Mouse (Mus musculus): ENCODE data around the gene Abi1. TPM values are rescaled to one million over a fixed set of nuclear protein-coding genes. Genes with fewer than 3 reads are reported as not detected.

Abi1 gene
- 49.9 and 50.8 TPM in 2 replicates for polyA plus RNA-seq (2014; fragmentation: Nextera tagmentation; extraction: Ambion mirVana)

GRCm38 (mm10) chr2:23040001-23040646 is at the start of gene Abi1:
Gene Abi1 (minus strand): TSS chr2:23040241.
- Histone ChIP-seq H3K4me1 (ENCODE audit: control insufficient read depth, insufficient read depth, low read length) (peaks cover 8% of the 10 kb centered on the region; the same call in 1 of the 2 replicates), H3K4me3 (ENCODE audit: low read depth, low read length) (peak within 1 kb of the TSS; percentile 96), H3K9me3 (ENCODE audit: control insufficient read depth, low read length) (no peaks in the 10 kb centered on the region), H3K27me3 (replicated peaks; ENCODE audit: control insufficient read depth, insufficient read depth, low read length) (no peaks in the 10 kb centered on the region), H3K4me2 (ENCODE audit: low read depth, low read length) (peak within 1 kb of the TSS; percentile 75), H3K36me3 (ENCODE audit: control insufficient read depth, insufficient read depth, low read length) (no peaks in the 10 kb centered on the region), H3K9ac (ENCODE audit: low read depth, low read length) (peak within 1 kb of the TSS; percentile 96), H3K27ac (replicated peaks; ENCODE audit: low read depth, low read length) (peak within 1 kb of the TSS; percentile 98)
- DNase-seq (ENCODE audit: low spot score) (peak; percentile 99), ATAC-seq (ENCODE audit: low read depth) (peak; percentile 97)
- 2% methylated on average over 19 of the region's 24 CpGs for WGBS

- no peaks in the 10 kb centered on the region for H3K27me3 ChIP-seq (replicated peaks; ENCODE audit: control insufficient read depth, insufficient read depth, low read length)
- ATAC-seq (ENCODE audit: low read depth) = no peak
- H3K36me3 ChIP-seq (ENCODE audit: control insufficient read depth, insufficient read depth, low read length) = peaks cover 57% of the 10 kb centered on the region
- H3K9me3 ChIP-seq (ENCODE audit: control insufficient read depth, low read length) = no peaks in the 10 kb centered on the region
- DNase-seq (ENCODE audit: low spot score) = no peak
- no peak overlapping the region for H3K9ac ChIP-seq (ENCODE audit: low read depth, low read length)
- H3K4me1 ChIP-seq (ENCODE audit: control insufficient read depth, insufficient read depth, low read length) = no peaks in the 10 kb centered on the region
- no peak overlapping the region for H3K4me2 ChIP-seq (ENCODE audit: low read depth, low read length)
- no peak overlapping the region for H3K4me3 ChIP-seq (ENCODE audit: low read depth, low read length)
- H3K27ac ChIP-seq (replicated peaks; ENCODE audit: low read depth, low read length) = no peak overlapping the region
- WGBS = 94% methylated on average over 8 of the region's 8 CpGs
These were observed 44.5 kb upstream of the Abi1 start for GRCm38 (mm10) chr2:23084540-23084939.

- H3K27me3 ChIP-seq (replicated peaks; ENCODE audit: control insufficient read depth, insufficient read depth, low read length) = no peaks in the 10 kb centered on the region
- no peak overlapping the region for H3K27ac ChIP-seq (replicated peaks; ENCODE audit: low read depth, low read length)
- no peaks in the 10 kb centered on the region for H3K4me1 ChIP-seq (ENCODE audit: control insufficient read depth, insufficient read depth, low read length)
- H3K4me3 ChIP-seq (ENCODE audit: low read depth, low read length) = no peak overlapping the region
- H3K4me2 ChIP-seq (ENCODE audit: low read depth, low read length) = no peak overlapping the region
- DNase-seq (ENCODE audit: low spot score) (no peak), ATAC-seq (ENCODE audit: low read depth) (no peak)
- no peak overlapping the region for H3K9ac ChIP-seq (ENCODE audit: low read depth, low read length)
- H3K9me3 ChIP-seq (ENCODE audit: control insufficient read depth, low read length) = 0 out of 2 replicates have a peak, but pooled peaks cover 4% of the 10 kb centered on the region
- H3K36me3 ChIP-seq (ENCODE audit: control insufficient read depth, insufficient read depth, low read length) = peaks cover 69% of the 10 kb centered on the region
- WGBS = 100% methylated on average over 2 of the region's 2 CpGs
These were observed 38.5 kb upstream of the Abi1 start for GRCm38 (mm10) chr2:23078588-23078987.

- no peak overlapping the region for H3K9ac ChIP-seq (ENCODE audit: low read depth, low read length)
- 0 out of 2 replicates have a peak, but pooled peaks cover 4% of the 10 kb centered on the region for H3K9me3 ChIP-seq (ENCODE audit: control insufficient read depth, low read length)
- H3K27me3 ChIP-seq (replicated peaks; ENCODE audit: control insufficient read depth, insufficient read depth, low read length) = no peaks in the 10 kb centered on the region
- H3K36me3 ChIP-seq (ENCODE audit: control insufficient read depth, insufficient read depth, low read length) = peaks cover 64% of the 10 kb centered on the region
- no peak overlapping the region for H3K4me2 ChIP-seq (ENCODE audit: low read depth, low read length)
- 87% methylated on average over 5 of the region's 5 CpGs for WGBS
- no peak for ATAC-seq (ENCODE audit: low read depth)
- no peaks in the 10 kb centered on the region for H3K4me1 ChIP-seq (ENCODE audit: control insufficient read depth, insufficient read depth, low read length)
- no peak overlapping the region for H3K27ac ChIP-seq (replicated peaks; ENCODE audit: low read depth, low read length)
- no peak for DNase-seq (ENCODE audit: low spot score)
- no peak overlapping the region for H3K4me3 ChIP-seq (ENCODE audit: low read depth, low read length)
These were observed 37.7 kb upstream of the Abi1 start for GRCm38 (mm10) chr2:23077693-23078092.

- Histone ChIP-seq H3K4me2 (ENCODE audit: low read depth, low read length) (no peak overlapping the region), H3K4me1 (ENCODE audit: control insufficient read depth, insufficient read depth, low read length) (no peaks in the 10 kb centered on the region), H3K27ac (replicated peaks; ENCODE audit: low read depth, low read length) (no peak overlapping the region), H3K27me3 (replicated peaks; ENCODE audit: control insufficient read depth, insufficient read depth, low read length) (no peaks in the 10 kb centered on the region), H3K9me3 (ENCODE audit: control insufficient read depth, low read length) (0 out of 2 replicates have a peak, but pooled peaks cover 4% of the 10 kb centered on the region), H3K9ac (ENCODE audit: low read depth, low read length) (no peak overlapping the region), H3K36me3 (ENCODE audit: control insufficient read depth, insufficient read depth, low read length) (peaks cover 57% of the 10 kb centered on the region), H3K4me3 (ENCODE audit: low read depth, low read length) (no peak overlapping the region)
- DNase-seq (ENCODE audit: low spot score) = no peak
- no peak for ATAC-seq (ENCODE audit: low read depth)
These were observed 36.7 kb upstream of the Abi1 start for GRCm38 (mm10) chr2:23076783-23077182.

GRCm38 (mm10) chr2:23075846-23076245 is 35.8 kb upstream of the Abi1 start:
- ATAC-seq (ENCODE audit: low read depth) (no peak), DNase-seq (ENCODE audit: low spot score) (no peak)
- Histone ChIP-seq H3K27ac (replicated peaks; ENCODE audit: low read depth, low read length) (no peak overlapping the region), H3K4me3 (ENCODE audit: low read depth, low read length) (no peak overlapping the region), H3K27me3 (replicated peaks; ENCODE audit: control insufficient read depth, insufficient read depth, low read length) (no peaks in the 10 kb centered on the region), H3K4me1 (ENCODE audit: control insufficient read depth, insufficient read depth, low read length) (no peaks in the 10 kb centered on the region), H3K4me2 (ENCODE audit: low read depth, low read length) (no peak overlapping the region), H3K9ac (ENCODE audit: low read depth, low read length) (no peak overlapping the region), H3K36me3 (ENCODE audit: control insufficient read depth, insufficient read depth, low read length) (peaks cover 52% of the 10 kb centered on the region), H3K9me3 (ENCODE audit: control insufficient read depth, low read length) (0 out of 2 replicates have a peak, but pooled peaks cover 4% of the 10 kb centered on the region)

- Histone ChIP-seq H3K27ac (replicated peaks; ENCODE audit: low read depth, low read length) (no peak overlapping the region), H3K9me3 (ENCODE audit: control insufficient read depth, low read length) (no peaks in the 10 kb centered on the region), H3K9ac (ENCODE audit: low read depth, low read length) (no peak overlapping the region), H3K4me2 (ENCODE audit: low read depth, low read length) (no peak overlapping the region), H3K36me3 (ENCODE audit: control insufficient read depth, insufficient read depth, low read length) (peaks cover 14% of the 10 kb centered on the region), H3K27me3 (replicated peaks; ENCODE audit: control insufficient read depth, insufficient read depth, low read length) (no peaks in the 10 kb centered on the region), H3K4me3 (ENCODE audit: low read depth, low read length) (no peak overlapping the region), H3K4me1 (ENCODE audit: control insufficient read depth, insufficient read depth, low read length) (no peaks in the 10 kb centered on the region)
- no peak for DNase-seq (ENCODE audit: low spot score)
- 75% methylated on average over 1 of the region's 1 CpGs for WGBS
- ATAC-seq (ENCODE audit: low read depth) = no peak
These were observed 31.4 kb upstream of the Abi1 start for GRCm38 (mm10) chr2:23071406-23071805.

- no peaks in the 10 kb centered on the region for H3K27me3 ChIP-seq (replicated peaks; ENCODE audit: control insufficient read depth, insufficient read depth, low read length)
- no peak overlapping the region for H3K9ac ChIP-seq (ENCODE audit: low read depth, low read length)
- H3K9me3 ChIP-seq (ENCODE audit: control insufficient read depth, low read length) = no peaks in the 10 kb centered on the region
- DNase-seq (ENCODE audit: low spot score) (no peak), ATAC-seq (ENCODE audit: low read depth) (no peak)
- no peak overlapping the region for H3K4me3 ChIP-seq (ENCODE audit: low read depth, low read length)
- 86% methylated on average over 2 of the region's 2 CpGs for WGBS
- no peak overlapping the region for H3K4me2 ChIP-seq (ENCODE audit: low read depth, low read length)
- H3K4me1 ChIP-seq (ENCODE audit: control insufficient read depth, insufficient read depth, low read length) = no peaks in the 10 kb centered on the region
- H3K36me3 ChIP-seq (ENCODE audit: control insufficient read depth, insufficient read depth, low read length) = 0 out of 2 replicates have a peak, but pooled peaks cover 8% of the 10 kb centered on the region
- no peak overlapping the region for H3K27ac ChIP-seq (replicated peaks; ENCODE audit: low read depth, low read length)
These were observed 30.4 kb upstream of the Abi1 start for GRCm38 (mm10) chr2:23070491-23070890.
